Mouse (Mus musculus) liver, postnatal 0 days (tissue): ENCODE results near the gene Polr2b. TPM values are rescaled to one million over a fixed set of nuclear protein-coding genes. Genes with fewer than 3 reads are reported as not detected.
A peak's percentile ranks its signal among the peaks of the same experiment; 100 is the strongest.

Experiments used
- ATAC-seq: fragments of 200-750 bp; cut with Nextera tagmentation; 2 replicates; pipeline ENCODE4 v1.8.0; 2017; ENCODE audit warnings: mild to moderate bottlenecking, moderate library complexity
- DNase-seq: peaks from one replicate; pipeline ENCODE4 v3.0.0-alpha.2; 2016
- H3K27ac ChIP-seq: fragments of 300-500 bp; sonication (generic); 2 replicates; pipeline ENCODE4 v1.5.1; 2014; ENCODE audit warnings: antibody characterized with exemption, moderate library complexity, mild to moderate bottlenecking, low read depth
- H3K27me3 ChIP-seq: fragments of 300-500 bp; sonication (generic); 2 replicates; pipeline ENCODE4 v1.6.1; 2014; ENCODE audit warnings: low read length, control low read depth, mixed read lengths; ENCODE audit not compliant: insufficient read depth
- H3K36me3 ChIP-seq: fragments of 300-500 bp; sonication (generic); replicated peaks from 2 replicates; pipeline ENCODE4 v1.6.1; 2014; ENCODE audit warnings: mild to moderate bottlenecking, control low read depth, low read length, moderate library complexity, mixed read lengths; ENCODE audit not compliant: insufficient read depth
- H3K4me1 ChIP-seq: fragments of 300-500 bp; sonication (generic); 2 replicates; pipeline ENCODE4 v1.6.1; 2014; ENCODE audit warnings: antibody characterized with exemption, mild to moderate bottlenecking, control low read depth; ENCODE audit not compliant: insufficient read depth
- H3K4me2 ChIP-seq: fragments of 300-500 bp; sonication (generic); 2 replicates; pipeline ENCODE4 v1.6.1; 2014; ENCODE audit warnings: low read depth, mild to moderate bottlenecking, low read length, moderate library complexity, mixed read lengths
- H3K4me3 ChIP-seq: fragments of 300-500 bp; sonication (generic); 2 replicates; pipeline ENCODE4 v1.5.1; 2014; ENCODE audit warnings: low read depth, low read length
- H3K9ac ChIP-seq: fragments of 300-500 bp; sonication (generic); replicated peaks from 2 replicates; pipeline ENCODE4 v1.6.1; 2014; ENCODE audit warnings: mild to moderate bottlenecking, moderate library complexity
- H3K9me3 ChIP-seq: fragments of 300-500 bp; sonication (generic); 2 replicates; pipeline ENCODE4 v1.6.1; 2016; ENCODE audit warnings: mild to moderate bottlenecking, control low read depth, low read length, mixed read lengths
- CTCF ChIP-seq: sonication (generic); IDR thresholded peaks from 2 replicates; pipeline ENCODE4 v1.5.1; 2016; ENCODE audit warnings: antibody characterized with exemption, low read depth
- EP300 ChIP-seq: IDR thresholded peaks from 2 replicates; pipeline ENCODE4 v1.6.1; 2016; ENCODE audit warnings: antibody characterized with exemption, low read depth, mild to moderate bottlenecking
- WGBS: fragments of 180-500 bp; shearing (Covaris S2); extraction: QIAGEN DNeasy Blood & Tissue Kit; methylation state at CpG from one replicate; pipeline ENCODE4 v1.1.7; 2014; ENCODE audit not compliant: insufficient replicate concordance; 5-methylcytosine and 5-hydroxymethylcytosine counted together
- polyA plus RNA-seq: library from polyadenylated mRNA; unstranded; fragments of >200 nt; fragmentation: Nextera tagmentation; extraction: Ambion mirVana; gene quantifications from 2 replicates; pipeline ENCODE4 v1.2.1, GENCODE M21; 2015

The Polr2b gene
- polyA plus RNA-seq, 1 experiment from 2014 or later: 18.6 TPM

DNA sequence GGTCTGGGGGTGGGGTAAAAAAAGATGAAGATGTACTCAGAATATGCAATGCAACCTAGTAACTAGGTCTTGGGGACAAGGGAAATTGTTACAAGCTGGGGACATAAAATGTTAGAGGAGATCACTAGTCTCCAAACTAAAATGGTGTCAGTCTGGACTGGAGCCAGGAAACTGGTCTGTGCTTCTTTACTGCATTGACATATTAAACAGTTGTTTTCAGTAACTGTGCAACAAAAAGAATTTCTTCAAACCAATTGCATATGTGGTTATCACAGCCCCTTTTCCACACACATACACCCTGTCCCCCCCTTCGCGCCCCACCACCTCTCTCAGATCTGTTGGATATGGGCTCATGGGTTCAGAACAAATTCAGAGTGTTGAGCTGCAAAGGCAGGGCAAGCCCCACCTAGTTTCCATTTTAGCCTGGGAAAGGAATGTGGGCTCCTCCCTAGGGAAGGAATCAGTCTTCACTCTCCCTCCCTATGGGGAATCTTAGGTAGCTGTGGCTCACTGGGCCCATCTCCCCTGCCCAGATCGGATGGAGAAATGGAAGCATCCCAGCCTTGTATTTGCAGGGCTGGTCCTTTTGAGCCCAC, 54.6 kb downstream of the Polr2b start:
- TF ChIP-seq EP300 (no peak), CTCF (no peak)
- ATAC-seq (no peak), DNase-seq (no peak)
- Histone ChIP-seq H3K36me3 (no peaks in the 10 kb centered on the region), H3K9me3 (no peaks in the 10 kb centered on the region), H3K4me3 (no peak overlapping the region), H3K27me3 (no peaks in the 10 kb centered on the region), H3K4me2 (no peak overlapping the region), H3K9ac (no peak overlapping the region), H3K27ac (no peak overlapping the region), H3K4me1 (0 out of 2 replicates have a peak, but pooled peaks cover 3% of the 10 kb centered on the region)
- 91% methylated on average over 3 of the region's 3 CpGs for WGBS

DNA sequence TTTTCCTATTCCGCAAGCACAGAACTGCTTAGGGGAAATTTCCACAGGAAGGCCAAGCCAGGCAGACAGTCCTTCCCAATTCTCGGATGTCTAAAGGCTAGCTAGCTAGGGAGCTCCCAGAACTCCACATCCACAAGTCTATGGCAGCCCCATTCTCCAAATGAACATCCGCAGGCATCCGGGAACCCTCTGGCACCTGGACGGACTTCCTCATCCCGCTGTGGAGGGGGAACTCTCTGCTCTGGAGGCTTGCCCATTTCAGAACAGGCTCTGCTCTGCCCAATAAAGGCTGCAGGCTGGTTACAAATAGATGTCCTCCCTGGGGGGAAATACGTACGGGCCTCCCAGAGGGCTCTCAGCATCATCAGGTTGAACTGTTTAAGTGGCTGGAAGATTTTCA, 56.4 kb downstream of the Polr2b start:
- H3K4me2 ChIP-seq: no peak overlapping the region
- H3K4me1 ChIP-seq: peaks cover 3% of the 10 kb centered on the region; the same call in 1 of the 2 replicates
- H3K9me3 ChIP-seq: no peaks in the 10 kb centered on the region
- no peak overlapping the region for H3K27ac ChIP-seq
- DNase-seq: no peak
- 77% methylated on average over 8 of the region's 8 CpGs for WGBS
- TF ChIP-seq CTCF: no peak
- TF ChIP-seq EP300: no peak
- H3K9ac ChIP-seq: no peak overlapping the region
- H3K27me3 ChIP-seq: no peaks in the 10 kb centered on the region
- H3K36me3 ChIP-seq: no peaks in the 10 kb centered on the region
- no peak for ATAC-seq
- no peak overlapping the region for H3K4me3 ChIP-seq

DNA sequence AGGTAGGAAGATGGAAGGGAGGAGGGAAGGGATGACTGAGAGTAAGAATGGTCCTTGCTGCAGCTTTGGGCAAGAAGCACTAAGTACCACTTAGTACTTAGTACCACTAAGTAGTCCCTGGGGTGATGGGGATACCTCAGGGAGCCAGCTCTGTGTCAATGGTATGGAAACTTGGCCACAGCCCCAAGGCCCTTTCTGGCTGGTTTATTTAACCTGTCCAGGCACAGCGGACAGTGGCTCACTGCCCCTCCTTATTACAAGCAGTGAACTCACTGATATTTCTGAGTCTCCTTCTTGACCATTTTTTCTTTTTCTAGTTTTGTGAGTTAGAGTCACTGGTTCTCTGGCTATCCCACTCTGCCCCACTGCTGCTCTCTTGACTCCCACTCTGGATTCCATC, 57.2 kb downstream of the Polr2b start:
- Histone ChIP-seq H3K4me2 (no peak overlapping the region), H3K4me1 (peaks cover 4% of the 10 kb centered on the region; the same call in 1 of the 2 replicates), H3K9me3 (no peaks in the 10 kb centered on the region), H3K36me3 (no peaks in the 10 kb centered on the region), H3K9ac (no peak overlapping the region), H3K4me3 (no peak overlapping the region), H3K27ac (no peak overlapping the region), H3K27me3 (no peaks in the 10 kb centered on the region)
- ATAC-seq: no peak
- TF ChIP-seq CTCF: no peak
- no peak for TF ChIP-seq EP300
- WGBS: 91% methylated on average over 1 of the region's 1 CpGs
- DNase-seq: no peak

DNA sequence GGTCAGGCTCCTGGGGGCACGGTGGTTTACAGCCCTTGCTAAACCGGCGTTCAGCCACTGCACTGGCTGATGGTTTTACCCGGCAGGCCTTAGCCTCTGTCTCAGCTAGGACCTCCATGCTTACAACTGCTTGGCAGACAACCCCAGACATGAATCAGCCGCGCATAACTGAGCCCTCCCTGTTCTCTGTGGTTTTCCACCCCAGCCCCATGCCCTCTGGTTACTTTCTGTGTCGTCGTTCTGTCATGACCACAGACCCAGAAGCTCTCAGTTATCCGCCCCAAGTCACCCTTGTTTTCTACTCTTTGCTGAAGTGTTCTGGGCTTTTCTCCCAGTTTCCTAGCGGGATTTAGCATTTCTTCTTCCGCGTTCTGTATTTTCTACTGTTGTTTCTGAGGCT, 57.7 kb downstream of the Polr2b start:
- 46% methylated on average over 12 of the region's 12 CpGs for WGBS
- H3K36me3 ChIP-seq: no peaks in the 10 kb centered on the region
- H3K9me3 ChIP-seq: no peaks in the 10 kb centered on the region
- no peaks in the 10 kb centered on the region for H3K27me3 ChIP-seq
- ATAC-seq (no peak), DNase-seq (no peak)
- H3K4me3 ChIP-seq: no peak overlapping the region
- H3K4me2 ChIP-seq: no peak overlapping the region
- no peak overlapping the region for H3K27ac ChIP-seq
- H3K9ac ChIP-seq: no peak overlapping the region
- TF ChIP-seq CTCF (no peak), EP300 (no peak)
- H3K4me1 ChIP-seq: peaks cover 8% of the 10 kb centered on the region

DNA sequence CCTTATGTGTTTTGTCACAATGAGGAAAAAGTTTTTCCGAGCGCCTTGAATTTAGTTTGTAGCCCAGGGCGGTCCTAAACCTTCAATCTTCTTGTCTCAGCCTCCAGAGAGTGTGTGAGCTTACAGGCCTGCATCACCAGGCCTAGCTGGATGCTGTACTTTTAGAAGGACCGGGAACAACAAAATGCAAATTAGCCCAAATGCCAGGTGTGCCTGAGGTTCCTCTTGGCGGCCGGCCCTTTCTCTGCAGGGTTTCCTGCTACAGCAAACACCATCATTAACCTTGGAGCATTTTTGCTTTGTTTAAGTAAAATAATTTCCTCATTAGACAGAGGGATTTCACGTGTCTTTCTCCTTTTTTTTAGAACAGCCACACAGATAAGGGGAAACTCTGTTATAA, 58.2 kb downstream of the Polr2b start:
- DNase-seq (no peak), ATAC-seq (no peak)
- H3K27me3 ChIP-seq: no peaks in the 10 kb centered on the region
- no peak overlapping the region for H3K4me2 ChIP-seq
- H3K4me3 ChIP-seq: no peak overlapping the region
- TF ChIP-seq EP300 (no peak), CTCF (no peak)
- H3K9me3 ChIP-seq: no peaks in the 10 kb centered on the region
- H3K9ac ChIP-seq: no peak overlapping the region
- no peak overlapping the region for H3K27ac ChIP-seq
- H3K36me3 ChIP-seq: no peaks in the 10 kb centered on the region
- 49% methylated on average over 7 of the region's 7 CpGs for WGBS
- H3K4me1 ChIP-seq: peaks cover 8% of the 10 kb centered on the region

DNA sequence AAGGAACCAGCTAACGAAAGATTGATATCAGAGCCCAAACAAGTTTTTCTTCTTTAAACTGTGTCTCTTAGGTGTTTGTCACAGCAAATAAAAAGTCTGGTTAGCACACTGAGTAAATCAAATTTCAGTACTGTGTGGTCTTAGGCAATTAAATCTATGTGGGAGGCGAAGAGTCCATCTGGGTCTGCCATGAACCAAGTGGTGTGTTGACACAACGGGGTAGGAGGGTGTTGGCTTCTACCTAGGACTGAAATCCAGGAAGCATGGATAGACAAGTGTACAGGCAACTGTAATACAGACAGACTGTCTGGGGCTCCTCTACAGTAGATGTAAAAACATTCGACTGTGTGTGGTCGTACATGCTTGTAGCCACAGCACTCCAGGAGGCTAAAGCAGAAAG, 59.4 kb downstream of the Polr2b start:
- Histone ChIP-seq H3K9me3 (no peaks in the 10 kb centered on the region), H3K4me3 (no peak overlapping the region), H3K27ac (no peak overlapping the region), H3K4me2 (no peak overlapping the region), H3K4me1 (peaks cover 10% of the 10 kb centered on the region), H3K27me3 (no peaks in the 10 kb centered on the region), H3K36me3 (no peaks in the 10 kb centered on the region), H3K9ac (no peak overlapping the region)
- 58% methylated on average over 5 of the region's 5 CpGs for WGBS
- DNase-seq: no peak
- TF ChIP-seq CTCF (no peak), EP300 (no peak)
- ATAC-seq: peak; percentile 40; the same call in 1 of the 2 replicates
